Mouse (Mus musculus): Measurements from ENCODE around the gene Slc34a1.
"Not testable (repeated sequence)": the region's sequence is repeated elsewhere in the genome, so short reads cannot be mapped to it uniquely, and the experiment has no call there.

DNA sequence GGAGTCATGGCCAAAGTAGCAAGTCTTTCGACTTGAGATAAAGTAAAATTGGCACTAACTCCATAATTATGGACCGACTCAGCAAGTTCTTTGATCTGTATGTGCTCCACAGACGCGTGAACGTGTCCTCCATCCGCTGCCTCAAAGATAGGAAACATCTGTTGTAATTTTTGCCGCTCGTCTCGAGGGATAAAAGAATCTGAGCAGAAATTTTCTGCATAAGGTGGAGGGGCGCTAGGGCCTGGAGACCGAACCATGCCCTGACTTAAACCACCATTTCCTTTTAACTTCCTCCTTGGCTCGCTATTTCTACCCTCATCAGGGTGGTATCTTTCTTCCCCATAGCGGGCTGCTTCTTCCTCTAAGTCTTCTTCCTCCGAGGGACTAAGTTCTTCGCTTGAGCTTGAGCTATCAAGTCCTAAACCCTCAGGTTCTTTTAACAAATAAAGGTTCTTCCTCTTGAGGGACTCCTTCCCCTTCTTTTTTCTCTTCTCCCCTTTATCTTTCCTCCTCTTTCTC is 39.2 kb downstream of the Slc34a1 start:
- TF ChIP-seq POLR2A (IDR thresholded peaks at IDR 0.05; ENCODE audit: extremely low read depth, insufficient read depth, low read length); CTCF (IDR thresholded peaks at IDR 0.05; ENCODE audit: low read depth, low read length): not testable (repeated sequence)

All from liver, adult 2 months (tissue).